Mouse (Mus musculus): Measurements from ENCODE around the gene Fam92b. TPM values are rescaled to one million over a fixed set of nuclear protein-coding genes. Genes with fewer than 3 reads are reported as not detected.
A peak's percentile ranks its signal among the peaks of the same experiment; 100 is the strongest.

Gene Fam92b
- total RNA-seq, 2 experiments from 2014 or later = not detected

DNA sequence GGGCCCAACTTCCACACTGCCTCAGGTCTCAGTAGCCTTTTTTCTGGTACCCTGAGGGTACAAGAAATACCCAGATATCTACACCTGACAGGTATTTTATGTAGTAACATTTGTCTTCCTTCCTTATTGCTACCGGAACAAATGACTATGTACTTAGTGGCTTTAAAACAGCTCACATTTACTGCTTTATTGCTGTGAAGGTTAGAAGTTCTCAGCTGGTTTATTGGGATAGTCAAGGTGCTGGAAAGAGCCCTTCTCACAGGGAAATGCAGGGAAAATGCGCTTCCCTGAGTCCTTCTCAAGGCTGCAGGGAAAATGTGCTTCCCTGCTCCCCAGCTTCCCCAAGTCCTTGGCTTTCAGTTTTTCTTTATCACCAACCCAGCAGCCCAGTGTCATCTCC is 38.3 kb downstream of the Fam92b start:
- Histone ChIP-seq H3K27ac (no peak overlapping the region), H3K4me3 (no peak overlapping the region)
- DNase-seq = no peak
- no peak for TF ChIP-seq CTCF (IDR thresholded peaks at IDR 0.05)
- intact Hi-C loops (cut with DNase I) = no loop called here

GRCm38 (mm10) chr8:120136618-120137017 is 40.6 kb downstream of the Fam92b start:
- Histone ChIP-seq H3K4me3 (no peak overlapping the region), H3K27ac (no peak overlapping the region)
- intact Hi-C loops (cut with DNase I) = no loop called here
- TF ChIP-seq CTCF (IDR thresholded peaks at IDR 0.05) = peak; percentile 54
- DNase-seq = peak; percentile 78

DNA sequence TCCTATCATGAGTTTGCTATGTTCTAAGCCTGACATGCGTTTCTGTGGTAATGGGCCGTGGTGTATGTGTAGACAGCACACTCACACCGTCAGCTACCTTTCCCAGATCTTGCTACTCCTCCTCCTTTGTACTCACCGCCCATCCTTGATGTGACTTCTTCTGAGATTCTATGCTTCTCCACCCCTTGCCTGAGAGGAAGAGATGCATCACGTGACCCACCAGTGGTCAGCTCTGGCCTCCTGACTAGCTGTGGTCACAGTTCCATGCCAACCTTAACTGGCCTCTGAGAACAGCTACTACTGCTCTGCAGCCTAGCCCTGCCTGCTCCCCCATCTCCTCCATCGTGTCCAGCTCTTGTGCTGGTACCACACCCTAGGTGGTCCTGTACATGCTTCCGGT is 41.6 kb downstream of the Fam92b start:
- no peak for DNase-seq
- Histone ChIP-seq H3K4me3 (no peak overlapping the region), H3K27ac (no peak overlapping the region)
- intact Hi-C loops (cut with DNase I) = no loop called here
- TF ChIP-seq CTCF (IDR thresholded peaks at IDR 0.05) = no peak

GRCm38 (mm10) chr8:120133169-120133568 is 44.1 kb downstream of the Fam92b start:
- TF ChIP-seq CTCF (IDR thresholded peaks at IDR 0.05) = no peak; the same call in 1 of the 2 replicates
- H3K4me3 ChIP-seq = no peak overlapping the region
- H3K27ac ChIP-seq = no peak overlapping the region

DNA sequence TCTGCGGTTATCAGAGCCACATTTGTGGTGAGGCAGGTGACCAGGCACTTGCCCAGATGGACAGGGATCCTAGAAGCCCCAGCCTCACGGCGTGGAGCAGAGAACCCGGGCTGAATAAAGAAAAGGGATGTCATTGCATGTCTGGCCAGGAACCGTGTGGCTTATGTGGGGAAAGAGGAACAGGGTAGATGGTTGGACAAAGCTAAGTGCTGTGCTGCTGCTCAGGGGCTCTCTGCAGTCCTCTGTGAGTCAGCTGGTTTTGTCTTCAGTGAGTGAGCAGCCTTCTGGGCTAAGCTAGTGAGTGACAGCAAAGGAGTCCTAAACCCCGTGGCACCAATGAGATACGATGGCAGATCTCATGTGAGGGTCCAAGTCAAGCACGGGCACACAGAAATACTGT is 46.1 kb downstream of the Fam92b start:
- H3K4me3 ChIP-seq = no peak overlapping the region

More at GRCm38 (mm10) chr8:120133169-120133568, 44.1 kb downstream of the Fam92b start:
- intact Hi-C loops (cut with DNase I) = no loop called here
- no peak for DNase-seq

DNA sequence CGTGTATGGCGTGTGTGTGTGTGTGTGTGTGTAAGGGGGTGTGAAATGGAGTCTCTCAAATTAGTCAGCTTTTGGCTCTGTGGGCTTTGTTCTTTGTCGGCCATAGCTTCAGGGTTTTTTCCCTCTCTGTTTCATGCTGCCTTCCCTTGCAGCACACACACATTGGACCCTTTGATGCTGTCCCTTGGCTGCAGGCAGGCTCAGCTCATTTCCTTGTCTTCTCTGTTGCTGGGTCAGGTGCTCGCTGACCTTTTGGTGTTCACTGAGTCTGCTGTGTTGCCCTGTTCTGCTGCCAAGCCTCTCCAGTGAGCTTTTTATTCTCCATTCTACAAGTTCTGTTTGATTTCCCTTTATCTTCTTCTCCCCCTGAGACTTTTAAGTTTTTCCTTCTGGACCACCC is 47.7 kb downstream of the Fam92b start:
- DNase-seq = no peak
- Histone ChIP-seq H3K27ac (no peak overlapping the region), H3K4me3 (no peak overlapping the region)
- intact Hi-C loops (cut with DNase I) = no loop called here
- no peak for TF ChIP-seq CTCF (IDR thresholded peaks at IDR 0.05)

More for the DNA sequence above, 46.1 kb downstream of the Fam92b start:
- intact Hi-C loops (cut with DNase I) = no loop called here
- no peak for DNase-seq
- TF ChIP-seq CTCF (IDR thresholded peaks at IDR 0.05) = no peak
- H3K27ac ChIP-seq = no peak overlapping the region

DNA sequence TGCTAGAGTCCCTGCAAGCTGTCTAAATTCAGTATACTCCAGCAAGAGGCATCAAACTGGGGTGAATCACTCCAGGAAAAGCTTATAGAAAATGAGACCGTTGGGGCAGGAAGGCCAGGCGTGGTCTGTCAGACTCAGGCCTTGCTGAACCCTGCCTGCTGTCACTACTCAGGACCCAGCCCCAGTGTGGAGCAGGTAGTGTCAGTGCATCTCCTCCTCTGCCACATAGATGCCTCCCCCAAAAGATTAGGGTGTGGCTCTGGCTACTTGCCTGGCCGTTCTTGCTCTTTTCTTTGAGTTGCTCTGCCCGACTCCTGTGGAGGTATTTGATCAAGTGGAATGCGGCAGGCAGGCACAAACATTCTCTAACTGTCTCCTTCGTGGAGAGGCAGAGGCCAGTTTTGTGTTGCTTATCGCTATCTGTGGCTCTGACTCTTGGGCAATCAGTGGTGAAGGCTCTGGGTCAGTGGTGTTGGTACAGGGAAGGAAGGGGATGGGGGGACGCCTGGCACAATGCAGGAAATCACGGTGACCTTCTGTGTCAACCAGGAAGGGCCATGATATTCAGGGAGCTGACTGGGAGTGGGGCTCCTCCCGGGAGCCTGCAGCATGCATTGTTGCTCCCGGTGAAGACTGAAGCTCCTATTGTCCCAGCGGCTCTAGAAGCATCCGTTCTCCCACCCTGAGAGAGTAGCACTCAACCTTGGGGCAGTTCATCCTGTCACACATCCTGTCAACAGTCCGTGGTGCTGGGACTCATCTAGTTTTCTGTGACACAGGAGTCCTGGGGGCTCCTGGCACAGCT is 50.7 kb downstream of the Fam92b start:
- no peak for DNase-seq
- H3K4me3 ChIP-seq = no peak overlapping the region
- TF ChIP-seq CTCF (IDR thresholded peaks at IDR 0.05) = no peak
- intact Hi-C loops (cut with DNase I) = no loop called here
- H3K27ac ChIP-seq = peak overlapping the region; percentile 67

DNA sequence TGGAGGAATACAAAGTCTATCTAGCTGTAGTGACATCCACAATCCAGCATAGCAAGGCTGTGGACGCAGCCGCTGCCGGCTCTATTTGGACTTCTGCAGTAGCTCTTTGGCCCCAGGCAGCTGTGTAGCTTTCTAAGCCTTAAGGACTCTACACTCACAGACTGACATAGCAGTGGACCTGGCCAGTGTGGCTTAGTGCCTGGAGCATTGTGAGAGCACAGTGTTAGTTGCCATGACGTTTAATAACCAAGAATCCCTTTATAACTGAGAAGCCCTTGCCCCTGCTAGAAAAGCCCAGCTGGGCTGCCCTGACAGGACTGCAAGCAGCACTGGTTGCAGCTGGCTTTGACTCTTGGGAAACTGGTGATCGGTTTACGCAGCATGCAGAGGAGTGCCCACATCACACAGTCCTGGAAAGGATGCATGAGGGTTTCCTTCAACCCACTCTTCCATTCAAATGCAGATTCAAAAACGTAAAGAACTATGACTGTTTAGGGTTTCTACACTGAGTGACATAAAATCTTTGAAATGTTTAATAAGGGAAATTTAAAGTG is 52.4 kb downstream of the Fam92b start:
- no peak for TF ChIP-seq CTCF (IDR thresholded peaks at IDR 0.05)
- peak overlapping the region; percentile 46 for H3K27ac ChIP-seq
- no peak overlapping the region for H3K4me3 ChIP-seq
- intact Hi-C loops (cut with DNase I) = no loop called here
- no peak for DNase-seq

- Histone ChIP-seq H3K27ac (peak overlapping the region; percentile 46), H3K4me3 (no peak overlapping the region)
- intact Hi-C loops (cut with DNase I) = no loop called here
- TF ChIP-seq CTCF (IDR thresholded peaks at IDR 0.05) = no peak
- DNase-seq = no peak
Observed at GRCm38 (mm10) chr8:120124261-120124660, 53.0 kb downstream of the Fam92b start.

DNA sequence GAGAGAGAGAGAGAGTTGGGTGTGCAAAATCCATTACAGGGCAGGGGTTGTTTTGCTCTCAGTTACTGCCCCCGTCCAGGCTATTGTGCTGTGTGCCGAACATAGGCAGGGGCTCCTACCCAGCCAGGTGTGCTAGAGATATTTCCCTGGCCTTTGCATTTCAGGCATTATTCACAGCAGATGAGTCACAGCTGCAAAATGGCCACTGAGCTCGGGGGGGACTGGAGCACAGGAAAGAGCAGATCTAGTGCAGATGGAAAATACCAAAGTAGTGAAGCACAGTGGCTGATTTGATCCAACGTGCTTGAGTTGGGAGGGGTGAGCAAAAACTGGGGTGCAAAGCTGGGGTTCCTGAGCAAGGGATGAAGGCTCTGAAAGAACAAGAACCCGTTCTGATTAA is 56.3 kb downstream of the Fam92b start:
- Histone ChIP-seq H3K27ac (peak overlapping the region; percentile 58), H3K4me3 (peak overlapping the region; percentile 24)
- intact Hi-C loops (cut with DNase I) = no loop called here
- no peak for DNase-seq
- no peak for TF ChIP-seq CTCF (IDR thresholded peaks at IDR 0.05)

GRCm38 (mm10) chr8:120119931-120120330 is 57.3 kb downstream of the Fam92b start:
- DNase-seq = no peak
- TF ChIP-seq CTCF (IDR thresholded peaks at IDR 0.05) = no peak
- intact Hi-C loops (cut with DNase I) = no loop called here
- H3K4me3 ChIP-seq = peak overlapping the region; percentile 50
- H3K27ac ChIP-seq = peak overlapping the region; percentile 74

- Histone ChIP-seq H3K27ac (peak overlapping the region; percentile 74; the same call in 1 of the 2 replicates), H3K4me3 (no peak overlapping the region)
- DNase-seq = no peak
- no peak for TF ChIP-seq CTCF (IDR thresholded peaks at IDR 0.05)
- intact Hi-C loops (cut with DNase I) = no loop called here
Observed at GRCm38 (mm10) chr8:120119429-120119828, 57.8 kb downstream of the Fam92b start.

DNA sequence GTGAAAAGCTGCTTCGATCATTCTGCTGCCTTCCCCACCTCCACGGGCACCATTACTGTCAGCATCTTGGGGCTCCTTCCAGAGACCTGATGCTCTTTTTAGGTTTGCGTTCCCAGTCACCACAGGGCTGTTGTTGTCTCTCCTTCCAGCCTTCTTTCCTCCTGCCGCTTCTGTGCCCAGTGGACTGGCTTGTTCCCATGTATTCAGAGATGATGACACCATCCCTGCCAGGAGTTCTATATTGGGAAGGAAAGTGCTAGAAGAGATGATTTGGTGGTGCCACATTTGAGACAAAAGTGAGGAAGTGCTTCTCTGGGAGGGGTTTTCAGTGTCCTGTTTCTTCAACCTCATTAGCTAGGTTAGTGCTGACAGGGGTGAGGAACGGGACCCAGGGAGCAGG is 58.4 kb downstream of the Fam92b start:
- intact Hi-C loops (cut with DNase I) = no loop called here
- no peak for TF ChIP-seq CTCF (IDR thresholded peaks at IDR 0.05)
- DNase-seq = no peak
- Histone ChIP-seq H3K4me3 (no peak overlapping the region), H3K27ac (peak overlapping the region; percentile 74; the same call in 1 of the 2 replicates)
